Comparison of ENCODE assay signal across 26 mouse cellular contexts in the genomic region with DNA sequence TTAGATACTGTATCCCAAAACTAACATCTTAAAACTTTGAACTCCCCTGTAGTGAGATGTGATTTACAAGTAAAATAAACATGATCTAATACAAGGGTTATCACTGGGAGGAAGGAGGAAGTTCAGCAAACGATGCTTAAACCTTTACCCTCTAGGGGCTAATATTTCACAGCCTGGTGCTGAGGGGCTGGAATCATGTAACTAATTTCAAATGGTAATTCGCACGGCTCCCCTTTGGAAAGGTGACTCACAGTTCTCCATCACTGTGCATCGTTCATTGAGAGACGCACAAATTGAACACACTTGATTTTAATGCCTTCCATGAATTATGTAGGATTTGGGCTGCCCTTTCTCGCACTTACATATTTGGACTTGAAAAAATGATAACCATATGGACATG.
A peak's percentile ranks its signal among the peaks of the same experiment; 100 is the strongest.
DNase-seq lines count a peak whose midpoint lies in the region; ATAC-seq and TF ChIP-seq lines count a peak whose summit lies in the region.
"Had no signal": no experiment of that assay in that cellular context is flagged by ENCODE, and none has a peak within 500 bp of the region (broad histone marks: within the 10 kb centered on the region; RNA-seq: fewer than 3 reads in every experiment).

No protein-coding gene starts in this region.

- no peak for ATAC-seq in forebrain, embryonic 13.5 days
- ATAC-seq in forebrain, embryonic 16.5 days, result no peak
- ATAC-seq in midbrain, embryonic 13.5 days, result no peak
- ATAC-seq: activated CD4-positive, CD25-positive, alpha-beta regulatory T cell, adult 4 months; intestine, embryonic 16.5 days had no signal

- 46% methylated on average over 6 of the region's 6 CpGs for WGBS in forebrain, embryonic 13.5 days
- 30% methylated on average over 6 of the region's 6 CpGs for WGBS in forebrain, embryonic 16.5 days
- WGBS in midbrain, embryonic 13.5 days, result 17% methylated on average over 6 of the region's 6 CpGs

- TF ChIP-seq CTCF in brain, embryonic 14.5 days (IDR thresholded peaks at IDR 0.05; ENCODE audit: borderline replicate concordance, extremely low read depth, insufficient read depth, insufficient read length), result no peak

- no peak overlapping the region for H3K4me3 ChIP-seq in forebrain, embryonic 13.5 days
- H3K4me3 ChIP-seq in forebrain, embryonic 16.5 days (replicated peaks; ENCODE audit: low read length), result no peak overlapping the region
- H3K4me3 ChIP-seq in midbrain, embryonic 13.5 days (replicated peaks), result no peak overlapping the region
- H3K4me3 ChIP-seq: embryonic facial prominence, embryonic 12.5 days; heart, embryonic 10.5 days; heart, embryonic 15.5 days; hindbrain, embryonic 12.5 days; limb, embryonic 13.5 days; lung, embryonic 15.5 days; stomach, embryonic 15.5 days had no signal

- no peak overlapping the region for H3K9ac ChIP-seq in forebrain, embryonic 13.5 days
- H3K9ac ChIP-seq in forebrain, embryonic 16.5 days (replicated peaks; ENCODE audit: low read depth, low read length), result no peak overlapping the region
- H3K9ac ChIP-seq in midbrain, embryonic 13.5 days (replicated peaks), result no peak overlapping the region
- H3K9ac ChIP-seq: embryonic facial prominence, embryonic 12.5 days; heart, embryonic 15.5 days; hindbrain, embryonic 12.5 days; limb, embryonic 13.5 days; lung, embryonic 15.5 days; stomach, embryonic 15.5 days had no signal

- peaks cover 54% of the 10 kb centered on the region for H3K4me1 ChIP-seq in forebrain, embryonic 13.5 days
- H3K4me1 ChIP-seq in forebrain, embryonic 16.5 days (replicated peaks; ENCODE audit: control insufficient read depth, insufficient read depth, low read length), result peaks cover 35% of the 10 kb centered on the region
- H3K4me1 ChIP-seq in midbrain, embryonic 13.5 days (replicated peaks), result peaks cover 49% of the 10 kb centered on the region
- H3K4me1 ChIP-seq: lung, embryonic 15.5 days; stomach, embryonic 15.5 days had no signal

- peak overlapping the region; percentile 82 for H3K27ac ChIP-seq in forebrain, embryonic 13.5 days
- no peak overlapping the region for H3K27ac ChIP-seq in forebrain, embryonic 16.5 days (ENCODE audit: low read length)
- peak overlapping the region; percentile 75 for H3K27ac ChIP-seq in midbrain, embryonic 13.5 days
- H3K27ac ChIP-seq: heart, embryonic 10.5 days; heart, embryonic 15.5 days; hindbrain, embryonic 12.5 days; kidney, postnatal 0 days; limb, embryonic 13.5 days; lung, embryonic 15.5 days; stomach, embryonic 15.5 days had no signal

- H3K4me2 ChIP-seq in forebrain, embryonic 13.5 days, result no peak overlapping the region
- H3K4me2 ChIP-seq in forebrain, embryonic 16.5 days (ENCODE audit: low read length), result no peak overlapping the region
- no peak overlapping the region for H3K4me2 ChIP-seq in midbrain, embryonic 13.5 days (replicated peaks)
- H3K4me2 ChIP-seq: embryonic facial prominence, embryonic 12.5 days; heart, embryonic 15.5 days; hindbrain, embryonic 12.5 days; limb, embryonic 13.5 days; liver, embryonic 11.5 days; lung, embryonic 15.5 days; stomach, embryonic 15.5 days had no signal

- H3K27me3 ChIP-seq in forebrain, embryonic 13.5 days, result no peaks in the 10 kb centered on the region
- no peaks in the 10 kb centered on the region for H3K27me3 ChIP-seq in forebrain, embryonic 16.5 days (replicated peaks; ENCODE audit: control insufficient read depth, insufficient read depth, low read length)
- H3K27me3 ChIP-seq in midbrain, embryonic 13.5 days, result no peaks in the 10 kb centered on the region
- H3K27me3 ChIP-seq: CH12.LX; hindbrain, embryonic 12.5 days; lung, embryonic 15.5 days; stomach, embryonic 15.5 days had no signal

- no peak for TF ChIP-seq POLR2A in brain, embryonic 14.5 days (IDR thresholded peaks at IDR 0.05; ENCODE audit: borderline replicate concordance, extremely low read depth, insufficient read depth, insufficient read length, poor library complexity, severe bottlenecking)

- peak; percentile 38 for DNase-seq in embryo, embryonic 10.5 days (ENCODE audit: low spot score)
- no peak for DNase-seq in embryo, embryonic 10 days (ENCODE audit: low spot score)
- peak; percentile 41 for DNase-seq in brain, embryonic 14.5 days (ENCODE audit: low read depth)
- DNase-seq in right cerebral cortex, postnatal 4 days, result no peak
- DNase-seq: adrenal gland, adult 2 months; adrenal gland, postnatal 36 days; gastrocnemius, postnatal 14 days; heart, postnatal 36 days; kidney, adult 8-10 months; retina, postnatal 1 day; right cerebral cortex, postnatal 14 days had no signal

- H3K9me3 ChIP-seq in forebrain, embryonic 13.5 days (replicated peaks), result no peaks in the 10 kb centered on the region
- no peaks in the 10 kb centered on the region for H3K9me3 ChIP-seq in forebrain, embryonic 16.5 days (ENCODE audit: control insufficient read depth, low read length)
- H3K9me3 ChIP-seq in midbrain, embryonic 13.5 days, result no peaks in the 10 kb centered on the region
- H3K9me3 ChIP-seq: embryonic facial prominence, embryonic 12.5 days; heart, embryonic 10.5 days; heart, embryonic 15.5 days; hindbrain, embryonic 12.5 days; limb, embryonic 13.5 days; lung, embryonic 15.5 days; stomach, embryonic 15.5 days had no signal

- no peaks in the 10 kb centered on the region for H3K36me3 ChIP-seq in forebrain, embryonic 13.5 days (ENCODE audit: poor library complexity, severe bottlenecking)
- no peaks in the 10 kb centered on the region for H3K36me3 ChIP-seq in forebrain, embryonic 16.5 days (ENCODE audit: control insufficient read depth, insufficient read depth)
- no peaks in the 10 kb centered on the region for H3K36me3 ChIP-seq in midbrain, embryonic 13.5 days
- H3K36me3 ChIP-seq: embryonic facial prominence, embryonic 12.5 days; heart, embryonic 10.5 days; heart, embryonic 15.5 days; hindbrain, embryonic 12.5 days; limb, embryonic 13.5 days; lung, embryonic 15.5 days; stomach, embryonic 15.5 days had no signal

Comparison
In these comparisons a context has a peak if more than half of its experiments do, and no peak if none do; other contexts are left out.
1. DNase-seq: peak in embryo, embryonic 10.5 days (single experiment) and brain, embryonic 14.5 days (single experiment); none in embryo, embryonic 10 days (single experiment) and right cerebral cortex, postnatal 4 days (single experiment).